8 mouse cellular contexts compared by ENCODE assay signal in genomic region chr2:155356971-155357591, GRCm38 (mm10). TPM values are rescaled to one million over a fixed set of nuclear protein-coding genes. Genes with fewer than 3 reads are reported as not detected.
DNase-seq lines count a peak whose midpoint lies in the region; ATAC-seq and TF ChIP-seq lines count a peak whose summit lies in the region.

Gene Pigu, minus strand, starts transcription at chr2:155357430.

- in situ Hi-C loops in CH12.LX (cut with MboI; ENCODE audit: low pct_ligation_motif_present, low pct_unique_long_range_greater_than_20kb, low sequenced_read_pairs), result no loop called here

- H3K36me3 ChIP-seq in CH12.LX (replicated peaks in 1 of 2; ENCODE audit: control insufficient read depth in 1 of 2, insufficient read depth in 1 of 2, low read length in 1 of 2), result peaks cover 0 to 5% of the 10 kb centered on the region in 2 experiments
- no peaks in the 10 kb centered on the region for H3K36me3 ChIP-seq in forebrain, embryonic 11.5 days (ENCODE audit: control insufficient read depth, insufficient read depth, low read length)
- no peaks in the 10 kb centered on the region for H3K36me3 ChIP-seq in heart, embryonic 16.5 days (ENCODE audit: control insufficient read depth, insufficient read depth)
- H3K36me3 ChIP-seq in liver, embryonic 15.5 days (replicated peaks), result no peaks in the 10 kb centered on the region
- no peaks in the 10 kb centered on the region for H3K36me3 ChIP-seq in neural tube, embryonic 12.5 days

- ATAC-seq in forebrain, embryonic 11.5 days (replicated peaks; ENCODE audit: low FRiP score), result peak; percentile 98
- ATAC-seq in heart, embryonic 16.5 days (replicated peaks; ENCODE audit: extremely low read depth, insufficient read depth, low FRiP score), result peak; percentile 99
- ATAC-seq in liver, embryonic 15.5 days (ENCODE audit: insufficient read depth), result peak; percentile 97
- ATAC-seq in neural tube, embryonic 12.5 days (ENCODE audit: low FRiP score, low read depth), result peak; percentile 99

- H3K79me2 ChIP-seq in CH12.LX (replicated peaks; ENCODE audit: control insufficient read depth, extremely low read depth, insufficient read depth, poor library complexity, severe bottlenecking), result peaks cover 21% of the 10 kb centered on the region

- H3K27me3 ChIP-seq in CH12.LX (replicated peaks), result no peaks in the 10 kb centered on the region
- H3K27me3 ChIP-seq in forebrain, embryonic 11.5 days (ENCODE audit: control insufficient read depth, insufficient read depth, low read length), result no peaks in the 10 kb centered on the region
- no peaks in the 10 kb centered on the region for H3K27me3 ChIP-seq in heart, embryonic 16.5 days (ENCODE audit: control insufficient read depth, insufficient read depth, low read length)
- H3K27me3 ChIP-seq in liver, embryonic 15.5 days, result no peaks in the 10 kb centered on the region
- no peaks in the 10 kb centered on the region for H3K27me3 ChIP-seq in neural tube, embryonic 12.5 days (replicated peaks)

- under 1% methylated on average over 38 of the region's 38 CpGs for WGBS in forebrain, embryonic 11.5 days
- under 1% methylated on average over 38 of the region's 38 CpGs for WGBS in heart, embryonic 16.5 days
- WGBS in liver, embryonic 15.5 days (ENCODE audit: insufficient replicate concordance), result under 1% methylated on average over 38 of the region's 38 CpGs
- WGBS in neural tube, embryonic 12.5 days, result under 1% methylated on average over 38 of the region's 38 CpGs

- no peaks in the 10 kb centered on the region for H3K9me3 ChIP-seq in CH12.LX (replicated peaks; ENCODE audit: low read length)
- no peaks in the 10 kb centered on the region for H3K9me3 ChIP-seq in forebrain, embryonic 11.5 days (ENCODE audit: control insufficient read depth, low read length)
- no peaks in the 10 kb centered on the region for H3K9me3 ChIP-seq in heart, embryonic 16.5 days (replicated peaks; ENCODE audit: control insufficient read depth, low read length)
- no peaks in the 10 kb centered on the region for H3K9me3 ChIP-seq in liver, embryonic 15.5 days (replicated peaks)
- H3K9me3 ChIP-seq in neural tube, embryonic 12.5 days, result no peaks in the 10 kb centered on the region

- peak within 1 kb of the TSS; percentile 39; the same call in 1 of the 2 replicates for H3K27ac ChIP-seq in CH12.LX (ENCODE audit: insufficient read depth, low read depth)
- no peak within 1 kb of the TSS; the same call in 1 of the 2 replicates for H3K27ac ChIP-seq in forebrain, embryonic 11.5 days (ENCODE audit: low read depth, low read length)
- peak within 1 kb of the TSS; percentile 82 for H3K27ac ChIP-seq in heart, embryonic 16.5 days (ENCODE audit: low read length)
- peak within 1 kb of the TSS; percentile 80 for H3K27ac ChIP-seq in liver, embryonic 15.5 days (replicated peaks)
- peak within 1 kb of the TSS; percentile 29; the same call in 1 of the 2 replicates for H3K27ac ChIP-seq in neural tube, embryonic 12.5 days

- peak within 1 kb of the TSS; percentile 64 for H3K4me2 ChIP-seq in CH12.LX (ENCODE audit: insufficient read depth, low read depth, poor library complexity, severe bottlenecking)
- peak within 1 kb of the TSS; percentile 71 for H3K4me2 ChIP-seq in forebrain, embryonic 11.5 days (ENCODE audit: low read depth, low read length, severe bottlenecking)
- peak within 1 kb of the TSS; percentile 92 for H3K4me2 ChIP-seq in heart, embryonic 16.5 days (ENCODE audit: low read depth, low read length)
- peak within 1 kb of the TSS; percentile 81 for H3K4me2 ChIP-seq in liver, embryonic 15.5 days
- peak within 1 kb of the TSS; percentile 87 for H3K4me2 ChIP-seq in neural tube, embryonic 12.5 days (replicated peaks)

- TF ChIP-seq RAD21 in CH12.LX (IDR thresholded peaks at IDR 0.05; ENCODE audit: low read depth, low read length), result no peak

- peak; percentile 86 for TF ChIP-seq POLR2A in CH12.LX (IDR thresholded peaks at IDR 0.05; ENCODE audit: low read depth, low read length)

- no peak for TF ChIP-seq EP300 in CH12.LX (IDR thresholded peaks at IDR 0.05; ENCODE audit: low read length)

- no peak for TF ChIP-seq CTCF in CH12.LX (conservative IDR thresholded peaks at IDR 0.05 in 1 of 2, IDR thresholded peaks at IDR 0.05 in 1 of 2; ENCODE audit: low read depth in 2 of 2, low read length in 2 of 2)

- peak; percentile 94 for DNase-seq in CH12.LX (ENCODE audit: extremely low read depth)
- peak; percentile 97 for DNase-seq in c-Kit-positive CD71-positive TER-119-negative erythroid progenitor cells, embryonic 14.5 days (ENCODE audit: low read depth)
- peak; percentile 92 for DNase-seq in forebrain, embryonic 11.5 days (ENCODE audit: low spot score)
- DNase-seq in kidney, postnatal 36 days, result peak; percentile 96 to 97
- DNase-seq in telencephalon, adult 2 months (ENCODE audit: low read depth, low spot score), result peak; percentile 98

- peaks cover 0 to 17% of the 10 kb centered on the region in 2 experiments; a peak in 2 of 4 replicates for H3K4me1 ChIP-seq in CH12.LX (ENCODE audit: control insufficient read depth in 1 of 2, insufficient read depth in 2 of 2)
- H3K4me1 ChIP-seq in forebrain, embryonic 11.5 days (replicated peaks; ENCODE audit: control insufficient read depth, insufficient read depth, low read length), result no peaks in the 10 kb centered on the region
- peaks cover 12% of the 10 kb centered on the region for H3K4me1 ChIP-seq in heart, embryonic 16.5 days (ENCODE audit: control insufficient read depth, insufficient read depth, low read length)
- peaks cover 30% of the 10 kb centered on the region for H3K4me1 ChIP-seq in liver, embryonic 15.5 days (replicated peaks)
- H3K4me1 ChIP-seq in neural tube, embryonic 12.5 days, result peaks cover 11% of the 10 kb centered on the region; the same call in 1 of the 2 replicates

- peak within 1 kb of the TSS; percentile 92 for H3K9ac ChIP-seq in CH12.LX (ENCODE audit: insufficient read depth, low read depth)
- H3K9ac ChIP-seq in forebrain, embryonic 11.5 days (ENCODE audit: low read length), result peak within 1 kb of the TSS; percentile 78
- H3K9ac ChIP-seq in heart, embryonic 16.5 days (ENCODE audit: low read length), result peak within 1 kb of the TSS; percentile 91
- peak within 1 kb of the TSS; percentile 76 for H3K9ac ChIP-seq in liver, embryonic 15.5 days
- peak within 1 kb of the TSS; percentile 74 for H3K9ac ChIP-seq in neural tube, embryonic 12.5 days

- H3K4me3 ChIP-seq in CH12.LX (replicated peaks in 1 of 3; ENCODE audit: low read depth in 2 of 3, low read length in 2 of 3, poor library complexity in 1 of 3), result peak within 1 kb of the TSS; percentile 65 to 91 (median 75)
- H3K4me3 ChIP-seq in forebrain, embryonic 11.5 days (ENCODE audit: low read depth, low read length), result peak within 1 kb of the TSS; percentile 70
- H3K4me3 ChIP-seq in heart, embryonic 16.5 days (ENCODE audit: low read length), result peak within 1 kb of the TSS; percentile 82
- H3K4me3 ChIP-seq in liver, embryonic 15.5 days (replicated peaks), result peak within 1 kb of the TSS; percentile 74
- H3K4me3 ChIP-seq in neural tube, embryonic 12.5 days, result peak within 1 kb of the TSS; percentile 70

- dilution Hi-C loops in CH12.LX (cut with MboI; ENCODE audit: extremely low pct_ligation_motif_present, extremely low pct_unique_long_range_greater_than_20kb, low sequenced_read_pairs), result no loop called here

TF ChIP-seq in CH12.LX, 34 proteins besides CTCF, POLR2A, EP300 and RAD21 (continues in another document):
- TF ChIP-seq JUN (IDR thresholded peaks at IDR 0.05; ENCODE audit: insufficient read depth, low read depth, low read length) (no peak), E2F4 (IDR thresholded peaks at IDR 0.05; ENCODE audit: insufficient replicate concordance, low read depth, low read length) (peak; percentile 60; the same call in 1 of the 2 replicates), ZKSCAN1 (IDR thresholded peaks at IDR 0.05; ENCODE audit: borderline replicate concordance, low read depth, low read length) (no peak), HCFC1 (IDR thresholded peaks at IDR 0.05; ENCODE audit: low read depth, low read length) (peak; percentile 100), MAX (IDR thresholded peaks at IDR 0.05; ENCODE audit: low read length) (no peak), ZNF384 (IDR thresholded peaks at IDR 0.05; ENCODE audit: low read depth, low read length) (no peak), UBTF (IDR thresholded peaks at IDR 0.05; ENCODE audit: low read depth, low read length) (no peak; the same call in 1 of the 2 replicates), ETS1 (conservative IDR thresholded peaks at IDR 0.05; ENCODE audit: low read depth, low read length) (no peak), CHD2 (IDR thresholded peaks at IDR 0.05; ENCODE audit: low read length) (no peak), RCOR1 (conservative IDR thresholded peaks at IDR 0.05; ENCODE audit: low read depth, low read length) (no peak), MXI1 (IDR thresholded peaks at IDR 0.05; ENCODE audit: low read depth, low read length) (peak; percentile 87), IRF4 (IDR thresholded peaks at IDR 0.05; ENCODE audit: low read depth, low read length) (peak; percentile 40; the same call in 1 of the 2 replicates), GABPA (IDR thresholded peaks at IDR 0.05; ENCODE audit: insufficient replicate concordance, low read depth, low read length) (peak; percentile 49; the same call in 1 of the 2 replicates), PAX5 (IDR thresholded peaks at IDR 0.05; ENCODE audit: low read length) (no peak), TBP (conservative IDR thresholded peaks at IDR 0.05; ENCODE audit: low read depth, low read length) (no peak), NELFE (IDR thresholded peaks at IDR 0.05; ENCODE audit: low read depth, low read length) (peak; percentile 79), ZMIZ1 (IDR thresholded peaks at IDR 0.05; ENCODE audit: low read depth, low read length) (peak; percentile 77; the same call in 1 of the 2 replicates), SMC3 (IDR thresholded peaks at IDR 0.05; ENCODE audit: low read depth, low read length) (no peak), MAFK (IDR thresholded peaks at IDR 0.05; ENCODE audit: insufficient replicate concordance, low read length) (no peak), MAZ (IDR thresholded peaks at IDR 0.05; ENCODE audit: low read depth, low read length) (no peak), USF2 (conservative IDR thresholded peaks at IDR 0.05; ENCODE audit: low read depth, low read length) (no peak), USF1 (IDR thresholded peaks at IDR 0.05; ENCODE audit: low read depth, low read length) (no peak), JUND (conservative IDR thresholded peaks at IDR 0.05; ENCODE audit: low read depth, low read length) (no peak)

RNA-seq across cellular contexts. Expression of gene Pigu, which starts in this region (rescaled TPM):
- 26.5 and 29.0 TPM in 2 replicates for total RNA-seq in CH12.LX (2012; rRNA removed)
- 32.1 and 39.1 TPM in 2 replicates for total RNA-seq in CH12.LX (2014; rRNA removed)
- polyA plus RNA-seq in CH12.LX (2012; ENCODE audit: insufficient read length, low read depth), result 52.6 and 57.3 TPM in 2 replicates
- 55.9 and 56.3 TPM in 2 replicates for polyA plus RNA-seq in forebrain, embryonic 11.5 days (2014; fragmentation: Nextera tagmentation; extraction: Ambion mirVana)
- polyA plus RNA-seq in heart, embryonic 16.5 days (2015; fragmentation: Nextera tagmentation; extraction: Ambion mirVana), result 56.5 and 59.2 TPM in 2 replicates
- 19.9 and 21.0 TPM in 2 replicates for polyA plus RNA-seq in liver, embryonic 15.5 days (2015; fragmentation: Nextera tagmentation; extraction: Ambion mirVana)
- 44.5 and 45.8 TPM in 2 replicates for polyA plus RNA-seq in neural tube, embryonic 12.5 days (2016; fragmentation: Nextera tagmentation; extraction: Ambion mirVana)
